Mouse (Mus musculus): ENCODE measurements around the gene Nphs1.
"Not testable (repeated sequence)": the region's sequence is repeated elsewhere in the genome, so short reads cannot be mapped to it uniquely, and the experiment has no call there.

The Nphs1 gene

GRCm38 (mm10) chr7:30490957-30491307 is 32.8 kb downstream of the Nphs1 start:
- DNase-seq (ENCODE audit: low read depth, low spot score) = peak; percentile 5

- DNase-seq (ENCODE audit: low read depth, low spot score) = peak; percentile 79
These were observed 34.6 kb downstream of the Nphs1 start for GRCm38 (mm10) chr7:30492765-30493164.

GRCm38 (mm10) chr7:30493401-30493931 is 35.4 kb downstream of the Nphs1 start, which contains the start of gene Prodh2:
Gene Prodh2 (plus strand): TSS chr7:30493622.
- no peak for DNase-seq (ENCODE audit: low read depth, low spot score)

GRCm38 (mm10) chr7:30495506-30496042 is 37.5 kb downstream of the Nphs1 start:
- not testable (repeated sequence) for DNase-seq (ENCODE audit: low read depth, low spot score)

- not testable (repeated sequence) for DNase-seq (ENCODE audit: low read depth, low spot score)
These were observed 43.0 kb downstream of the Nphs1 start for GRCm38 (mm10) chr7:30501159-30501558.

- no peak for DNase-seq (ENCODE audit: low read depth, low spot score)
These were observed 49.9 kb downstream of the Nphs1 start for GRCm38 (mm10) chr7:30508061-30508460.

- DNase-seq (ENCODE audit: low read depth, low spot score) = no peak
These were observed 57.1 kb downstream of the Nphs1 start for GRCm38 (mm10) chr7:30515003-30515760.

- DNase-seq (ENCODE audit: low read depth, low spot score) = no peak
These were observed 60.2 kb downstream of the Nphs1 start for GRCm38 (mm10) chr7:30518325-30518724.

GRCm38 (mm10) chr7:30520396-30520795 is 62.3 kb downstream of the Nphs1 start:
- DNase-seq (ENCODE audit: low read depth, low spot score) = no peak

GRCm38 (mm10) chr7:30520856-30521255 is 62.7 kb downstream of the Nphs1 start:
- no peak for DNase-seq (ENCODE audit: low read depth, low spot score)

GRCm38 (mm10) chr7:30522871-30523270 is 64.8 kb downstream of the Nphs1 start:
- no peak for DNase-seq (ENCODE audit: low read depth, low spot score)

GRCm38 (mm10) chr7:30524487-30524886 is 66.4 kb downstream of the Nphs1 start:
- peak; percentile 90 for DNase-seq (ENCODE audit: low read depth, low spot score)

GRCm38 (mm10) chr7:30525954-30526353 is 67.8 kb downstream of the Nphs1 start:
- DNase-seq (ENCODE audit: low read depth, low spot score) = no peak

GRCm38 (mm10) chr7:30526399-30526798 is 68.3 kb downstream of the Nphs1 start:
- no peak for DNase-seq (ENCODE audit: low read depth, low spot score)

- DNase-seq (ENCODE audit: low read depth, low spot score) = no peak
These were observed 68.9 kb downstream of the Nphs1 start for GRCm38 (mm10) chr7:30526981-30527380.

- DNase-seq (ENCODE audit: low read depth, low spot score) = no peak
These were observed 73.2 kb downstream of the Nphs1 start for GRCm38 (mm10) chr7:30531291-30531815.

- peak; percentile 49 for DNase-seq (ENCODE audit: low read depth, low spot score)
These were observed 74.8 kb downstream of the Nphs1 start for GRCm38 (mm10) chr7:30532931-30533330.

- no peak for DNase-seq (ENCODE audit: low read depth, low spot score)
These were observed 76.0 kb downstream of the Nphs1 start for GRCm38 (mm10) chr7:30533941-30534632.

- DNase-seq (ENCODE audit: low read depth, low spot score) = peak; percentile 92
These were observed 76.8 kb downstream of the Nphs1 start, which contains the start of gene Arhgap33 for GRCm38 (mm10) chr7:30534633-30535577. Gene Arhgap33 (minus strand): TSS chr7:30535060.
